Mouse (Mus musculus): ENCODE results near the gene Efna3.

Efna3 gene

DNA sequence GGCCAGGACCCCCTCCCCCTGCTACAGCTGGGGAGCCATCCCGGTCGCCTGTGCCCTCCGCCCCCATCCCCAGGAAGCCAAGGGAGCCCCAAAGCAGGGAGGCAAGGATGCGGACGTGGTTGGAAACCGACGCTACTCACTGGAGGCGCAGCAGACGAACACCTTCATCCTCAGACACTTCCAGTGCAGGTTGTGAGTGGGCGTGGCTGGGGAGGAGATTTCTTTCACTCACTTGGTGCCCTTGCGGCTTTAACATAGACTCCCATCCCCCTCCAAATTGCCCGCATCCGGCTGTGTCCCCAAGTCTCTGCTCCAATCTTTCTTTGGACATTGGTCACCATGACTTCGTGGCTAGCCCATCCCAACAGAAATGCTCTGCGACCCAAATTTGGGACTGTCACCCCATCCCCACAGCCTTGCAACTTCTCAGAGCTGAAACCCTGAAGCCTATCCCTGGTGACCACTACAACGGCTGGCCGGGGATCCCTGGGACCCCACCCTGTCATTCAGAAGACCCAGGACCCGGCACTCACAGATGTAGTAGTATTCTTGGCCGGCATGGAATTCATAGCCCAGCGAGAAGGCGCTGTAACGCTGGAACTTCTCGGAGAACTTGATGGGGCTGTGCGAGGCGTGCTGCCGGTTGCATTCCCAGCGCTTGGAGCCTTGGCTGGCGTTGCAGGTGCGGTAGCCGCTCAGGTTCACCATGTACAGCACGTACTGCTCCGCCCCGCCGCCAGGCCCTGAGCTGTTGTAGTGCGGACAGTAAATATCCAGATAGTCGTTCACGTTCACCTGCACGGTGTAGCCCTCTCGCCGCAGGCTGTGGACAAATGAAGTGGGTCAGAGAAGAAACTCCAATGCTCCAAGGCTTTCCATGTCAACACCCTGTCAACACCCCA is 6.6 kb downstream of the Efna3 start:
- DNase-seq, result no peak

DNA sequence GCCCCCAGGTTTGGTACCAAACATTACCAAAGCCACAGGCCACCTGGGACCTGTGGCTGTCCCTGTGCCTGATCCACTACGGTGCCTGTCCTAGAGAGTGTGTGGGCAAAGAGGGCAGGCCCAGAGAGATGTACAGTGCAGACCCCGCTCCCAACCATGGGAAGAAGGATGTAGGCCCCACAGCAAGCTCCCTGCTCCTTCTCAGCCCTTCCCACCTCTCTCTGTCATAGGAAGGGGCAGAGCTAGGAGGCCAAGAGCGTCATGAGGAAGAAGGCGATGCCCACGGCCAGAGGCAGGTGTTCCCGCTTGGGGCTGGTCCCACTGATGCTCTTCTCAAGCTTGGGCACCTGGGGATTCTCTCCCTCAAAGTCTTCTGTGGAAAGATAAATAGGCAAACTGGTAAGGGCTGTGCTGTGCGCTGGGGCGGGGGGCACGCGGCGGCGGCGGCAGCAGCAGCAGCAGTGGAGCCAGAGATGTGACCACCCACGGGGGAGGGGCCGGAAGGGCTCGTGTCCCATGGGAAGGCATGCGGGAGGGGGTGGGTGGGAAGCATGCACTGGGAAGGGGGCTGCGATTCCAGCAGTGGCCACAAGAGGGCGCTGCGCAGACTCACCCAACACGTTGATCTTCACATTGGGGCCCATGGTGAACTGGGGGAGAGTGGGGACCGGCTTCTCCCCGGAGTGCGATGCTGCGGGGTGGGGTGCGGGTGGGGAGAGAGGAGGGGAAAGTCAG is 7.4 kb downstream of the Efna3 start:
- DNase-seq, result peak; percentile 74

DNA sequence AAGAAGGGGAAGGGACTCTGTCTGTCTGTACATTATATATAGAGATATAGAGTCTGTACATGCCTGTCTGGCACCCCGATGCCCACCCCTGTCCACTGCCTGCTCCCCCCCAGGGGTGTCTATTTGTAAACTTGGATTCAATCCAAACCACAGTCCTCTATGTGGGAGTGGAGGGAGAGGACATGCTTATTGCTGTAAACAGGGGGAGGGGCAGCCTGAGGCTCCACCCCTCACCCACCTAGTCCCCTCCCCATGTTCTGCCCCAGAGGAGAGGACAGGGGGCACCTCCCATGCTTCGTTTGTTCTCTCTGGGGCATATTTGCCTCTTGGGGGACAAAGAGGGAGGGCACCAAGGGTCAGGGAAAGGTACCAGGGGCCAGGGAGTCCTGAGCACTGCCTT is 8.0 kb downstream of the Efna3 start:
- no peak for DNase-seq

DNA sequence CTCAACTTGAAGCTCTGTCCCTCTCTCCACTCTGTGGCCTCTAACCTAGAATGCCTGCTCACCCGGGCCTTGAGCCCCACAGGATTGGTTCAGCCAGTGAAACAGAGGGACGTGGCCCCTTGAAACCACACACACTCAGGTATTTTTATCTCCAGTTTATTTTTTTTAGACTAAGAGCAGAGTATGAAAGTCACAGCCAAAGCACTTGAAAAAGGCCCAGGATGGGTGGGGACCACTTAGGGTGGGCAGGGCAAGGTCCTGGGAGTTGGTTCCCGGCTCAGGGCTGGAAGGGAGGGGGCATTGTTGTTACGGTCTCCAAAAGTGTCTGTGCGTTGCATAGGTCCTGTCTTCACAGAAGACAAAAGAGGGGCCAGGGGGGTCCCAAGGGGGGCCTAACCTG is 8.4 kb downstream of the Efna3 start:
- no peak for DNase-seq

DNA sequence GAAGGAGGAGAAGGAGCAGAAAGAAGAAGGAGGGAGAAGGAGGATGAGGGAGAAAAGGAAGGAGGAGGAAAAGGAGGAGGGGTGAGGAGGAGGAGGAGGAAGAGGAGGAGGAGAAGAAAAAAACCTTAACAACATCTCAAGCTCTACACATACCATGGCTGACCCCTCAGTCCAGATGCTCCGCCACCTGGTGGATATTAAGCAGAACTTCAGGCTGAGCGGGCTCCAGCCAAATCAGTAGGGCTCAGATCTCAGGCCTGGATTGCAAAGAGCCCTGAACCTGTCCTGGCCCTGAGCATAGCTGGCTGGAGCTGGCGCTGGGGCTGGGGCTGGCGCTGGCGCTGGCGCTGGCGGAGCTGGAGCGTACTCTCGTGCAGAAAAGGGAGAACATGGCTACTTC is 14.7 kb downstream of the Efna3 start:
- DNase-seq, result peak; percentile 61

DNA sequence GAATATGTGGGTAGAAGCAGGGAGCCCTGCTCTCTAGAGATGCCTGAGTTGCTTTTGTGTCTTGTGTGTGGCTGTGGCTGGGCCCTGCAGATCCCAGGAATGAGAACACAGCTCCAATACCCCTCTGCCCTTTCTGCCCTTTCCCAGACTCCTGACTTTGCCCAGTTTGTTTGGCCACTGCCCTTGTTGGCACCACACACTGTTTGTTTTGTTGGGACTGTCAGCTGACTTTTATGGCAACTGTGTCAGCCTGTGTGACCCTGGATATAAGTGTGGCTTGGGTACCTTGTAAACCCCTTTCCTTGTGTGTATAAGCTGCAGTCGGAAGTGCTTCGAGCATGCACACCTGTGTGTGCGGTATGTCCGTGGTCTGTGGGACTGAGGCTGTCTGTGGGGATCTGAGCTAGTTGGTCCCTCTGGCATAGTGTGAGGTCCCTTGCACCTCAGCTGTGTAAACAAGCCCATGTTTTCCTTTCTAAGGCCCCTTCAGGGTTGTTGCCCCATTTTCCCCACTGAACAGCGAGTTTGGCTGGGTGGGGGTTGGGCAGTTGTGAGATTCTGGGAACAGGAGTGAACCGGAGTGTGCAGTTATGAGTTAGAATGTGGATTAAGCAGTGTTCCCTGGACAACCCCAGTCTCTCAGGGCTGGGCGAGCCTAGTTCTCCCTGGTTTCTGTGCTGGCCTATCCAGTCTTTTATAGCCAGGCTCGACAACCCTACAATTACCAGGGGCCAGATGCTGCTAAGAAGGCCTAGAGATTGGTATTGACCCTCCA is 17.0 kb downstream of the Efna3 start:
- no peak for DNase-seq

DNA sequence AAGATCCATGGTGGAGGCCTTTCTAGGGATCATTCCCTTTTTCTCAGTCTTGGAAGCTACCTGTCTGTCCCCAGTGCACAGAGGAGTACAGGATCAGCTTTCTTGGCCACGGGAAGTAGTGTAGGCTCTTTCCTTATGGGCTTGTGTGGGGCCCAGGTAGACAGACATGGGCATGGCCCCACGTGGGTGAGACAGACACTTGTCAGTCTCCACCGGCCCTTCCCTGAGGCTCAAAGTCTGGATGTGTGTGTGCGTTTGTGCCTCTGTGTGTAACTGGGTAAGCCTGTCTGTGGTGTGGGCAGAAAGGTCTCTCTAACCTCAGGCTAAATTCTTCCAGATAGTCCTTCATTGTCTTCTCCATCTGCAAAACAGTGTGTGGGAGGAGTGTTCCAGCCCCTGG is 17.7 kb downstream of the Efna3 start:
- no peak for DNase-seq

DNA sequence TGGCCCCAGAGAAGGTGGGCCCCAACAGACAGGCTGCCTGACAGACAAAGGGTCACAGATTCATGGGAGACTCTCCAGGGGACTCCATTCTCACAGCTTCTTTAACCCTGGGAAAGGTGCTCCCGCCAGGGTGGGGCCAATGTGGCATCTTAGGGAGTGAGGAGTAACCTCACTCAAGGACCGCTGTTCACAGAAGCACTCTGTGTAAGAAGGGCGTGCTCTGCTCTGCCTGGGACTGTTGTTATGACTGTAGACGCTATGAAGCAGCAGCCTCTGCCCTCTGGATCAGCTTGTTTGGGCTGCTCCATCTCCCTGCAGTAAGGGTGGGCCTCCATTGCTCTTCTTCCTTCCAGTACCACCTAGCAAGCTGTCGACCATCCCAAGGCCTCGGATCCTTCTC is 18.3 kb downstream of the Efna3 start:
- DNase-seq, result no peak

DNA sequence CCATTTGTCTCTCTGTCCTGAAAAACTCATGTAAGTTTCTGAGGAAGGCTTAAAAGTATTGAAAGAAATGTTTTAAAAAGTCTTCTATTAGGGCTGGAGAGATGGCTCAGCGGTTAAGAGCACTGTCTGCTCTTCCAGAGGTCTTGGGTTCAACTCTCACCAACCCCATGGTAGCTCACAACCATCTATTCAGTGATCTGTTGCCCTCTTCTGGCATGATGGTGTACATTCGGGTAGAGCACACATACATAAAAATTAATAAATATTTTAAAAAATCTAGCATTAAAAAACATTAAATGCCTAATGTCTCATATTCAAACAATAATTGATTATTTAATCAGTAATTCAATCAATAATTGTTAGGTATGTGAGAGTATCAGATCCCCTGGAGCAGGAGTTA is 22.3 kb downstream of the Efna3 start:
- DNase-seq, result no peak

DNA sequence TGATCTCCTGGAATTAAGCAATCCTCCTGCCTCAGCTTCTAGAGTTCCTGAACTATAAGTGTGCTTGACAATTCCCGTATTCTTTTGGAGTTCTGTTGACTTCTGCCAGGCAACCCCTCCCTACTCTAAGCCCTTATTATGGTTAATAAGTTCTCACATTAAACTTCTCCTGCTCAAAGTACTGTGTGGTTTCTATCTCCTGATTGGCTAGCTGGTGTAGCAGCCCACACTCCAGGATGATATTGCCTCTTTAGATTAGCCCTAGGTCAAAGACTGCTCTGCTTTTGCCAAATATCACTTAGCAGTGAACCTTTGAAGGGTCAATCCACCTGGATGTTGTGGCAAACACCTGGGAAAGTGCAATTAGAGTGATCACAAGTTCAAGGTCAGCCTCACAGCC is 22.7 kb downstream of the Efna3 start:
- DNase-seq, result no peak

DNA sequence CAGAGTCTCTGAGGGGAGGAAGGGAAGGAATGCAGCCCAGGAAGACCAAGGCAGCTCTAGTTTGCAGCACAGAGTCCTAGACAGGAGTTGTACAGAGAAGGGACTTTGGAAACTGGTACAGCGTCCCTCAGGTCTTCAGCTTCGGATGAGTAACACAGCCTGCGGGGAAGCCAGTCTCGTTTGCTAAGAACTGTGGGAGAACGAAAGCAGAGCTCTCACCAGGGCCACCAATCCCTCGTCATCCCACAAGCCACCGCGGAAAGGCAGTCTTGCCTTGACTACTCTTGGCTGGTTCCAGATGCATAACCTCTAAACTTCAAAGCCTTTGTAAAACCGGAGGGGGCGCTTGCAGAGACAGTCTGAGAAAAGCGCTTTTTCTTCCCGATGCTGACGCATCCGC is 23.3 kb downstream of the Efna3 start:
- no peak for DNase-seq

DNA sequence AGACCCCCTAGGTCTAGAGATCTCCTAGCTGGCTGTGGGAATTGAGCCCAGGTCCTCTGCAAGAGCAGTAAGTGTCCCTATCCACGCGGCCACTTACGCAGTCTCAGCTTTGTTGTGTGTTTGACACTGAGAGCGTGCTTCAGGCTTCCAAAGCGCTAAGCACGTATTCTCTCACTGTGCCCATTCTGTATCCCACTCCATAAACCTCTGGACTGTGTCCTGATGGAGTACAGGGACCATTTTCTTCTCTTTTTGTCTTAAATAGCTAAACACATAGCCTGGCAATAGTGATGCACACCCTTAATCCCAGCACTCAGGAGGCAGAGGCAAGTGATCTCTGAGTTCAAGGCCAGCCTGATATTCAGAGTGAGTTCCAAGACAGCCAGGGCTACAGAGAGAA is 23.9 kb downstream of the Efna3 start:
- no peak for DNase-seq

DNA sequence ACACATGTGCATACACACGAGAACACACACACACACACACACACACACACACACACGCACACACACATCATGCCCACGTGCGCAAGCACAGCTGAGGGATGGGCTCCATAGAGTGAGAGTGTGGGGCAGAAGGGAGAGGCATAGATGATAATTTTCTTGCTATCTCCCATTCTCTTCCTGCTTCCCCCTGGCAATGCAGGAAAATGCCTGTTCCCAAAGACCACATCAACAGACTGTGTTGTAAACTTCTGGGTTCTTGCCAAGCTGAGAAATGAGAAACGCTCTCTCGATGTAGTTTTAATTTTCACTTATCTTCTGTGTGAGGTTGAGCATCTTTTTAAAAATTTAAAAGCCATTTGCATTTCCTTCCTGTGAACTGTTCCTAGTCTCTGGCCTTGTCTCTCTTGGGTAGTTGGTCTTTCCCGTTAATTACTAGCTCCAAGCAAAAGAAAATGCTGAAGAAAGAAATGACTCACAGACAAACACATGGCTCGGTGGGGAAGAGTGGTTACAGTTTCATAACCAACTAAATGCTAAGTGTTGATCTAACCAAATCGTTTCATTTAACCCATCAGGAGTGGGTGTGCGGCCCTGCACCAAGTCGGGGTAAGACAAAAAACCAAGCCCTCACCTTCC is 25.9 kb downstream of the Efna3 start:
- no peak for DNase-seq

DNA sequence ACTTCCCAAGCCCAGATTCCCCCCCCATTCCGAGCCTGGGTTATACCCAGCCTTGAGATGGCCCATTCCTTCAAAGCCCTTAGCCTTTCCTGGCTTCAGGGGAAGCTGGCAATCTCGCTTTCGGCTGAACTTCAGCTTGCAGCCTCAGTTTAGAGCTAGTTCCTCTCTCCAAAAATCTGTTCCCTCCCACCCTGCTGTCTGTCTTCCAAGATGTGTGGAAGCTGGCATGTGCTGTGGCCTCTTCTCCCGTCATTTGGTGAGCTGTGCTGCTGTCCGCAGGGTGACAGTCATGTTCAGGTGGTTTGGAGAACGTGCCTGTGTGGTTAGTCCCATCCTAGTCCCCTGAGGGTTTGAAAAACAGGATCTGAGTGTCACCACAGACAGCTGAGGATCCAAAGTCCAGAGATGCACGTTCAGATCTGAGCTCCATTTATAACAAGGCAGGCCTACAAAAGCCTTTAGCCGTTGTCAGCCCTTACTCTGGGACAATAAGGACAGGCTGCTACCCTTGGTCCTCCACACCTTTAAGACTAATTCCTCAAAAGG is 27.0 kb downstream of the Efna3 start:
- DNase-seq, result no peak

DNA sequence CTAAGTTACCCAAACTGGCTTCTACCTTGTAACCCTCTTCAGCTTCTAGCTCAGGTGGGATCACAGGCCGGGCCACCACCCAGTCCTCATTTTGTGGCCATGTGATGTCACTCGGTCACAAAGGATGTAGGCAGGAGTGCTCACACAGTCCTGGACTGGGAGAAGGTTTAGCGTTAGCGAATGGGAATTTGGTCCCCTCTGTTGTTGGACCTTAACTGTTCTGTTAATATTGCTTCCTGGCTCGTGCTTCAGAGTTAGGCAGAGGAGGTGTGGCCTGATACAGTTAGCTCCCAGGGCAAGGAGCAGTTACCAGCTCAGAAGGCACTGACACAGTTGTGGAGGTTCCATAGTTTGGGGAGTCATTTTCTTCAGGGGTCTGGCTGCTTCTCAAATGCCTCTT is 28.6 kb downstream of the Efna3 start:
- no peak for DNase-seq

DNA sequence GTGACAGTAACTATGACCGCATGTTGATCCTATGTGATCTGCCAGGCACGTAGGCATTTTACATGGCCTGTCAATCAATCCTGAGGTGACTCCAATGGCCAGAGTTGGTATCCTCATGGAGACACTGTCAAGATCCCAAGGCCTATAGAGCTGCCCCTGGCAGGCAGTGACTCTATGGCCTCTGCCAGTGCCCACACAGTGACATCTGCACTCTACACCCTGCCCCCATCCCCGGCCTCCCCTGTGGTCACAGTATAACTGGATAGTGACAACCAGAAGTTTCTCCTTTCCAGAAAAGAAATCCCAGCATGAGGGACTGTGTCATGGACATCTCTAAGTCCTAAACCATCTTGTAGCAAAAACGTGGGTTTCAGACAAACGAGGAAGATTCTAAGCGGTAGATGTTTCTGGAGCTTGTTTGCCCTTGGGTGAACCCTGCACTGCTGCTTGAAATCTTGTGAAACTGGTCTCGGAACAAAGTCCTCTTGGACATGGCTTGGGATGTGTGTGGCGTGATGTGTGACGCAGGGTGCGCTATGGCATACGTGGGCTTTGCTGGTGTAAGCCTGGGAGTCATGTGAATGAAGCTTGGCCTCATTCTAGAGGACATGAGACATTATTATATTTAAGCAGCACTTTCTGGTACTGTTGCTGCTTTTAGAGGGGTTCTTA is 29.4 kb downstream of the Efna3 start:
- no peak for DNase-seq

DNA sequence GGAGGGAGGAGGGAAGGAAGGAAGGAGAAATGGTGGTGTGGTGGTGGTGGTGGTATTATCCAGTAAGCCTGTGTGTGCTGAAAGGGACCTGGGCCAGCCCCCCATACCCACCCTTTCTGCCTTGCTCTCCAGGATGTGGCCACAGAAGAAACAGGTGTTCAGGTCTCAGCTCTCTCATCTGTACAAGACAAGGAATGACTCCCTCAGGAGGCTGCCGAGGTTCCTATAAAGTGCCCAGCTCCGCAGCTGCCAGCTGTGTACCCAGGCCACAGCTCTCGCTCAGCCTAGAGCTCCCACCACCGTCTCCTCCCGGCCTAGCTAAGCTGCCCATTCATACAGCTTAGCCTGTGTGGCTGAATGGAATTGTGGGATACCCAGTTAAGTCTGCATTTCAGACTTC is 30.5 kb downstream of the Efna3 start:
- DNase-seq, result no peak

DNA sequence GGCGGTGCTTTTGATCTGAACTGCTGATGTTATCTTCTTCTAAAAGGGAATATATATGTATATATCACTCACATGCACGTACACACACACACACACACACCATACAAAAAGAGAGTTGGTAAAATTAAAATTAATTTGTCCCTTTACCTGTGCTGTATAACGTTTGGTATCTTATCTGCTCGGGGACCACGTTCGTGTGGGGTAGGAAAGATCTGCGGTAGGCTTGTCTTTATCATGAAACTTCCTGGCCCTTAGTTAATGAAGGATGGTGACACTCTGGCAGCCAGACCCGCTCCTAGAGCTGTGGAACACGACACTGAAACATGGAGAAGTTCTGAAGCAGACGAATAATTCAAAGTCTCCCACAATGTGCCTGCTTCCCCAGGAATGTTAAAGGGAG is 30.9 kb downstream of the Efna3 start:
- DNase-seq, result no peak

DNA sequence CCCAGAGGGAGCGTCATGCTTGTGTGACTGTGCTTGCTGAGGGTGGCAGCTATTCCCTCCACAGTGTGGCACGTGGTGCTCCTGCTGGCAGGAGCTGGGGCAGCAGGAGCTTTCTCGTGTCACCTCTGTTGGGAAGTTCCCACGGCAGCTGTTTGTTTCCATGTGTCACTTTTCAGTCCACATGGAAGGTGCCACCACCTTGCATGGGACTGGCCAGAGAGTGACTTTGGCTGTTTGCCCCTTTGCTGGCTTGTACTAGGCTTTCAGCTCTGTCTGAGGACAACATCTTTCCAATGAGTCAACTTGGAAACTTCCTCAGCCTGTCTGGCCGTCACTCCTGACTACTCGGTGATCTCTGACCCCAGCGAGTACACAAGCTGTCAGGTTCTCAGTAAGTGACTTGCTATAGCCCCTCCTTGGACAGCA is 34.2 kb downstream of the Efna3 start:
- DNase-seq, result no peak

DNA sequence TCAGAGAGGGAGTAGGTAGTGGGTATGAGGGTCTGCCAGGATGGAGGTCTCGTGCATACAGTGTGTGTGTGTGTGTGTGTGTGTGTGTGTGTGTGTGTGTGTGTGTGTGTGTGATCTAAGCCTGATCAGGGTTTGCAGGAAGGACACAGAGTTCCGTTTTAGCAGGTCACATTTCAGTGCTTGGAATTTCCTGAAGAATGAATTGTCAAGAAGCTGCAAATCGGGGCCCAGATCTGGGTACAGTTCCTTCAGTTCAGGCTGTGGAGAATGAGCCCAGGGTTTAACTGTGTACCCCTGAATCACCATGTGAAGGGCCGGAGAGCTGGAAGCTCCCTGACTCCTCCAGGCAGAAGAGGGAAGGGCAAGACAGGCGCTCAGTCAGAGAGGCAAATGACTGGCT is 35.5 kb downstream of the Efna3 start:
- no peak for DNase-seq

DNA sequence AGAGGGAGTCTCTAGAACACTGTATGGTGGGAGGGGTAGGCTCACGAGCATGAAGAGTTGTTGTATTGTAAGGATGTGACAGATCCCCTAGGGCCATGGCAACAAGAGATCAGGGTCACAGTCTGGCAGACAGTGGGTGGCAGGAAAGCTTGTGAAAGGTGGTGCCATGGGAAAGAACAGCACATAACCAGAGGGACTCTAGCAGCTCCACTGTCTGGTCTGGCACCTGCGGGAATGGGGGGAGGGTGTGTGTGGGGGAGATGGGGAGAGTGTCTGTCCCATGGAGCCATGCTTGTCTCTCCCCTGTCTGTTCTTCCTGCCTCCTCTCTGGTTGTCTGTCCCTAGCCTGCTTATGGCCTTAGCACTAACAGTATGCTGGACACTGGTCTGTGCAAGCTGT is 37.2 kb downstream of the Efna3 start:
- no peak for DNase-seq

DNA sequence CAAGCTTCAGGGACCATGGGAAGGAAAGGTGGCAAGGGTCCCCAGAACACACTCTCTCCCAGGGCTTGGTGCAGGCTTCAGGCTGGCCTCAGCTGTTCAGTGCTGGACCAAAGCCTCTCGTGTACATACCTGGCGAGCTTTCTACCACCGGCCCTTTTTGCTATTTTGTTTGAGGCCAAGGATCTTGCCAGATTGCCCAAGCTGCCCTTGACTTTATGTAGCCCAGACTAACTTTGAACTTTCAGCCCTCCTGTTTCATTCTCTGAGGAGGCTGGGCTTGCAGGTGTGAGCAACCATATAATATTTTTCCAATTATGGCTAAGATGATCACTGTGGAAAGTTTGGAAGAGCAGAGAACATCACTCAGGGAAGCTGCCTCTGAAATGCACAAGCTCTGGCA is 38.5 kb downstream of the Efna3 start:
- no peak for DNase-seq
